Mouse (Mus musculus): Measurements from ENCODE around the gene Lyg1. TPM values are rescaled to one million over a fixed set of nuclear protein-coding genes. Genes with fewer than 3 reads are reported as not detected.

The Lyg1 gene
- 0.22 TPM in 1 of 2 replicates, not detected in the other for polyA plus RNA-seq (2015; fragmentation: Nextera tagmentation; extraction: Ambion mirVana)

DNA sequence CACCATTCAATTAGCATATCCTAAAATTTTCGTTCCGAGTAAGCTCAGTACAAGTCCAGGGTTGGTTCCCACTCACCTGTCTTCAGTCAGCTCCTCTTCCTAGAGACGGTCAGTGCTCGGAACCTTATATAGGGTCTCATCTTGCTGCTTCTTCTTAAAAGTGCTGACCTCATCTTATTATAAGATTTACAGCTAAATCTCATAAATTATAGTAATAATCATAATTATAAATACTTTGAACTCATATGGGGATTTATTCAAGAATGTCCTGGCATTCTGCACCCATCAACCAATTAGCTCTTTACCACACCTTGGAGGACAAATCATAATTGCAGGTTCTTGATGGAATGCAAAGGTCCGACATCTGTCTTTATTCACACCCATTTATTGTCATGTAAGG lies at the start of gene Lyg1:
Gene Lyg1, minus strand, starts transcription at position 101 of the 400 bp plus-strand sequence.
- Histone ChIP-seq H3K27ac (no peak within 1 kb of the TSS), H3K4me3 (no peak within 1 kb of the TSS), H3K9me3 (no peaks in the 10 kb centered on the region), H3K9ac (no peak within 1 kb of the TSS), H3K4me1 (no peaks in the 10 kb centered on the region), H3K36me3 (no peaks in the 10 kb centered on the region), H3K27me3 (no peaks in the 10 kb centered on the region), H3K4me2 (no peak within 1 kb of the TSS)
- no peak for ATAC-seq (ENCODE audit: insufficient number of reproducible peaks, low FRiP score, low TSS enrichment, low read depth)
- 77% methylated on average over 5 of the region's 5 CpGs for WGBS

DNA sequence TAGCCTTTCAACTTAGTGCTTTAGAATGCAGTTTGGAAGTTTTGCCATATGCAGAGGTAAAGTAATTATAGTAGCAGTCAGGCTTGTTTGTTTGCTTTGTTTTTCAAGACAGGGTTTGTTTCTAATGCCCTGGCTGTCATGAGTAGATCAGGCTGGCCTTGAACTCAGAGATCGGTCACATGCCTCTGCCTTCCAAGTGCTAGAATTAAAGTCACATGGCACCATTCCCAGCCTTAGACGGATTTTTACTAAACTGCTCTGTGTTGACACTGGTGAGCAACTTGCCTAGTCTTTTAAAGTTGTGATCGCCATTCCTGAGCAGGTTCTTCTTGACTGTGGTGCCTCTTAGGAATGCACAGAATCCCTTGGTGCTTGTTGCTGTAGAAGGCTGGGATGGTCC lies 49.2 kb upstream of the Lyg1 start:
- no peaks in the 10 kb centered on the region for H3K4me1 ChIP-seq
- no peak for ATAC-seq (ENCODE audit: insufficient number of reproducible peaks, low FRiP score, low TSS enrichment, low read depth)
- H3K27me3 ChIP-seq, result no peaks in the 10 kb centered on the region
- H3K4me2 ChIP-seq, result no peak overlapping the region
- H3K9ac ChIP-seq, result no peak overlapping the region
- no peak overlapping the region for H3K27ac ChIP-seq
- no peaks in the 10 kb centered on the region for H3K36me3 ChIP-seq
- 66% methylated on average over 3 of the region's 3 CpGs for WGBS
- no peak overlapping the region for H3K4me3 ChIP-seq
- H3K9me3 ChIP-seq, result no peaks in the 10 kb centered on the region

DNA sequence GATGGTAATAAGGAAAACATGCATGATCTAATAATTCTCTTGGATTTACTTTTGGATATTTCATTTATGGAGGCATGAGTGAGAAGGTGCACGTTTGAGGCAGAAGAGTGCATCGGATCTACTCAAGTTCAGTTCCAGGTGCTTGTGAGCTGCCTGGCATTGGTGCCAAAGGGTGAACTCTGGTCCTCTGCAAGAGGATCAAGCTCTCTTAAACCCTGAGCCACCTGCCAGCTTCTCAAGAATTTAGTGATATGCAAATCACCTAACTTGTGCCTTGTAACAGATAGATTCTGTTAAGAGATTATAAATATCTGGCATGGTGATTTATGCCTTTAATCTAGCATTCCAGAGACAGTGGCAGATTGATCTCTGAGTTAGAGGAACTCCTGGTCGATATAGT lies 45.5 kb upstream of the Lyg1 start:
- H3K9ac ChIP-seq, result no peak overlapping the region
- H3K9me3 ChIP-seq, result no peaks in the 10 kb centered on the region
- no peaks in the 10 kb centered on the region for H3K36me3 ChIP-seq
- no peak for ATAC-seq (ENCODE audit: insufficient number of reproducible peaks, low FRiP score, low TSS enrichment, low read depth)
- H3K27ac ChIP-seq, result no peak overlapping the region
- 89% methylated on average over 3 of the region's 3 CpGs for WGBS
- H3K27me3 ChIP-seq, result no peaks in the 10 kb centered on the region
- H3K4me3 ChIP-seq, result no peak overlapping the region
- no peak overlapping the region for H3K4me2 ChIP-seq
- H3K4me1 ChIP-seq, result peaks cover 8% of the 10 kb centered on the region

- no peaks in the 10 kb centered on the region for H3K9me3 ChIP-seq
- 93% methylated on average over 9 of the region's 9 CpGs for WGBS
- no peak overlapping the region for H3K4me2 ChIP-seq
- H3K36me3 ChIP-seq, result no peaks in the 10 kb centered on the region
- ATAC-seq (ENCODE audit: insufficient number of reproducible peaks, low FRiP score, low TSS enrichment, low read depth), result no peak
- H3K9ac ChIP-seq, result no peak overlapping the region
- peaks cover 8% of the 10 kb centered on the region for H3K4me1 ChIP-seq
- no peak overlapping the region for H3K4me3 ChIP-seq
- H3K27me3 ChIP-seq, result no peaks in the 10 kb centered on the region
- no peak overlapping the region for H3K27ac ChIP-seq
Measured at GRCm38 (mm10) chr1:38001956-38002355, 44.4 kb upstream of the Lyg1 start.

- H3K36me3 ChIP-seq, result no peaks in the 10 kb centered on the region
- H3K4me3 ChIP-seq, result no peak overlapping the region
- no peaks in the 10 kb centered on the region for H3K9me3 ChIP-seq
- 90% methylated on average over 8 of the region's 8 CpGs for WGBS
- H3K27ac ChIP-seq, result no peak overlapping the region
- peaks cover 13% of the 10 kb centered on the region for H3K4me1 ChIP-seq
- H3K9ac ChIP-seq, result no peak overlapping the region
- no peak overlapping the region for H3K4me2 ChIP-seq
- no peak for ATAC-seq (ENCODE audit: insufficient number of reproducible peaks, low FRiP score, low TSS enrichment, low read depth)
- no peaks in the 10 kb centered on the region for H3K27me3 ChIP-seq
Measured at GRCm38 (mm10) chr1:38000844-38001243, 43.3 kb upstream of the Lyg1 start.

GRCm38 (mm10) chr1:37999552-37999951 lies 42.0 kb upstream of the Lyg1 start:
- Histone ChIP-seq H3K9me3 (no peaks in the 10 kb centered on the region), H3K27ac (no peak overlapping the region), H3K4me3 (no peak overlapping the region), H3K27me3 (no peaks in the 10 kb centered on the region), H3K4me2 (no peak overlapping the region), H3K4me1 (peaks cover 14% of the 10 kb centered on the region), H3K9ac (no peak overlapping the region), H3K36me3 (peaks cover 9% of the 10 kb centered on the region)
- ATAC-seq (ENCODE audit: insufficient number of reproducible peaks, low FRiP score, low TSS enrichment, low read depth), result no peak
- 70% methylated on average over 3 of the region's 3 CpGs for WGBS

GRCm38 (mm10) chr1:37998371-37999199 lies 41.0 kb upstream of the Lyg1 start:
- Histone ChIP-seq H3K36me3 (peaks cover 19% of the 10 kb centered on the region), H3K4me2 (peak overlapping the region; percentile 86), H3K9me3 (no peaks in the 10 kb centered on the region), H3K27me3 (no peaks in the 10 kb centered on the region), H3K4me3 (peak overlapping the region; percentile 89), H3K9ac (peak overlapping the region; percentile 90), H3K4me1 (peaks cover 14% of the 10 kb centered on the region), H3K27ac (peak overlapping the region; percentile 96)
- no peak for ATAC-seq (ENCODE audit: insufficient number of reproducible peaks, low FRiP score, low TSS enrichment, low read depth)
- 3% methylated on average over 43 of the region's 47 CpGs for WGBS

GRCm38 (mm10) chr1:37997867-37998266 lies 40.3 kb upstream of the Lyg1 start, which contains the start of the genes Txndc9 and Eif5b:
TSS of gene Txndc9 (minus strand) at chr1:37997893.
TSS of gene Eif5b (plus strand) at chr1:37998010.
- Histone ChIP-seq H3K27ac (peak within 1 kb of the TSS; percentile 96), H3K36me3 (peaks cover 25% of the 10 kb centered on the region), H3K9ac (peak within 1 kb of the TSS; percentile 90), H3K4me2 (peak within 1 kb of the TSS; percentile 86), H3K4me3 (peak within 1 kb of the TSS; percentile 89), H3K9me3 (no peaks in the 10 kb centered on the region), H3K4me1 (peaks cover 14% of the 10 kb centered on the region), H3K27me3 (no peaks in the 10 kb centered on the region)
- ATAC-seq (ENCODE audit: insufficient number of reproducible peaks, low FRiP score, low TSS enrichment, low read depth), result peak; percentile 90
- WGBS, result under 1% methylated on average over 50 of the region's 50 CpGs

DNA sequence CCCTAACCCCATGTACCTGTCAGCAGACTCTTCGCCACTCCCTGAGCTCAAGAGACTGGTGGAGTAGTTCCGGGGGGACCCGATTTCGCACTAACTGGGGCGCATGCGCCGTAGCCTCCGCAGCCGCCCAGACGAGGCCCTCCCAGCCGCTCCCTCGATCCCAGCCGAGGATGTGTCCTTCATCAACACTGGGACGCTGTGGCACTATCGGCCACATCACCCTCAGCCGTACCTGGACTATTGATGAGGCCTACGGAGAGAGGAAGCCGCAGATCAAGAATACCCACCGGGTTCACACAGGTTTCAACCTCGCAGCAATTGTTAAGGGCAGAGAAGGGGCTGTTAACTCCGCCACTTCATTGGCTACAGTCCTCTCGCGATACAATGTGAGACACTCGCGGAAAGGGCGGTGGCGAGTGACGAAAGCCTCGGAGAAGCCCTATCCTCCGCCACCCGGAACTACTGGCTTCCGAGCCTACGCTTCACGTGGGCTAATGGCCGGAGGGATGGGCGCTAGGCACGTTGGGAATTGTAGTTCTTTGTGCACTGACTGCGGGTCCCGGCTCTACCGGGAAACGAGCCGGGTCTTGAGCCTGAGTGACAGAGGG lies 39.4 kb upstream of the Lyg1 start:
- Histone ChIP-seq H3K4me3 (peak overlapping the region; percentile 89), H3K36me3 (peaks cover 33% of the 10 kb centered on the region), H3K9ac (peak overlapping the region; percentile 72), H3K27me3 (no peaks in the 10 kb centered on the region), H3K4me1 (peaks cover 14% of the 10 kb centered on the region), H3K4me2 (peak overlapping the region; percentile 86), H3K9me3 (no peaks in the 10 kb centered on the region), H3K27ac (peak overlapping the region; percentile 96)
- under 1% methylated on average over 42 of the region's 42 CpGs for WGBS
- peak; percentile 94 for ATAC-seq (ENCODE audit: insufficient number of reproducible peaks, low FRiP score, low TSS enrichment, low read depth)

- H3K36me3 ChIP-seq, result peaks cover 40% of the 10 kb centered on the region
- peak overlapping the region; percentile 89 for H3K4me3 ChIP-seq
- H3K27ac ChIP-seq, result 0 out of 2 replicates have a peak overlapping the region, but pooled peaks have one; percentile 96
- no peak for ATAC-seq (ENCODE audit: insufficient number of reproducible peaks, low FRiP score, low TSS enrichment, low read depth)
- no peaks in the 10 kb centered on the region for H3K27me3 ChIP-seq
- peak overlapping the region; percentile 72 for H3K9ac ChIP-seq
- H3K4me1 ChIP-seq, result peaks cover 14% of the 10 kb centered on the region
- 43% methylated on average over 3 of the region's 3 CpGs for WGBS
- H3K4me2 ChIP-seq, result peak overlapping the region; percentile 72
- H3K9me3 ChIP-seq, result no peaks in the 10 kb centered on the region
Measured at GRCm38 (mm10) chr1:37996226-37996625, 38.7 kb upstream of the Lyg1 start.

GRCm38 (mm10) chr1:37987856-37988255 lies 30.3 kb upstream of the Lyg1 start:
- 91% methylated on average over 5 of the region's 5 CpGs for WGBS
- Histone ChIP-seq H3K9me3 (no peaks in the 10 kb centered on the region), H3K27ac (no peak overlapping the region), H3K4me1 (no peaks in the 10 kb centered on the region), H3K4me2 (no peak overlapping the region), H3K9ac (no peak overlapping the region), H3K4me3 (no peak overlapping the region), H3K27me3 (no peaks in the 10 kb centered on the region), H3K36me3 (peaks cover 63% of the 10 kb centered on the region)
- ATAC-seq (ENCODE audit: insufficient number of reproducible peaks, low FRiP score, low TSS enrichment, low read depth), result no peak

- H3K4me1 ChIP-seq, result no peaks in the 10 kb centered on the region
- ATAC-seq (ENCODE audit: insufficient number of reproducible peaks, low FRiP score, low TSS enrichment, low read depth), result no peak
- no peak overlapping the region for H3K9ac ChIP-seq
- no peaks in the 10 kb centered on the region for H3K9me3 ChIP-seq
- 81% methylated on average over 9 of the region's 9 CpGs for whole genome bisulfite sequencing
- H3K4me3 ChIP-seq, result no peak overlapping the region
- H3K36me3 ChIP-seq, result peaks cover 45% of the 10 kb centered on the region
- no peaks in the 10 kb centered on the region for H3K27me3 ChIP-seq
- no peak overlapping the region for H3K27ac ChIP-seq
- H3K4me2 ChIP-seq, result no peak overlapping the region
Measured at GRCm38 (mm10) chr1:37985764-37986323, 28.3 kb upstream of the Lyg1 start.

Measured in limb, embryonic 15.5 days (tissue).